ENCODE assay signal across 10 mouse cellular contexts in the genomic region with DNA sequence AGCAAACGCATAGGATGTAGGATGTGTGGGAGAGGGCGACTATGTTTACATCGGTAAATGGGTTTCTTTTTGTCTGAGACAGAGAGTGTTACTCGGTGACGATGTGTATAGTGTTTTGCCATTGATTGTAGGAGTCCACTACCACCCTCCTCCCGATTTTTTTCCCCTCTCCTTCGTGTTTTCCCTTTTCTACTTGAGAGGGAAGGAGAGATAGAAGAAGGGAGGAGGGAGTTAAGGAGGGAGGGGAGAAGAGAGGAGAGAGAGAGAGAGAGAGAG.
DNase-seq lines count a peak whose midpoint lies in the region; ATAC-seq and TF ChIP-seq lines count a peak whose summit lies in the region.
"Had no signal": no experiment of that assay in that cellular context is flagged by ENCODE, and none has a peak within 500 bp of the region (broad histone marks: within the 10 kb centered on the region; RNA-seq: fewer than 3 reads in every experiment).

No protein-coding gene starts in this region.

- under 1% methylated on average over 7 of the region's 7 CpGs for WGBS in heart, embryonic 12.5 days
- 0% methylated on average over 6 of the region's 7 CpGs for WGBS in forebrain, embryonic 16.5 days
- WGBS in midbrain, embryonic 10.5 days: under 1% methylated on average over 7 of the region's 7 CpGs

- H3K27ac ChIP-seq in heart, embryonic 12.5 days (ENCODE audit: poor library complexity, severe bottlenecking): no peak overlapping the region
- peak overlapping the region; percentile 98 for H3K27ac ChIP-seq in forebrain, embryonic 16.5 days (ENCODE audit: low read length)
- peak overlapping the region; percentile 68 for H3K27ac ChIP-seq in midbrain, embryonic 10.5 days (replicated peaks)

- DNase-seq in heart, adult 18-20 months: no peak
- DNase-seq in midbrain, embryonic 10.5 days (ENCODE audit: low spot score): no peak
- no peak for DNase-seq in adrenal gland, postnatal 4 days (ENCODE audit: low spot score in 2 of 2)
- no peak for DNase-seq in embryo, embryonic 9.5 days (ENCODE audit: extremely low spot score)
- no peak for DNase-seq in cerebellum, adult 8-10 months
- DNase-seq: lung, postnatal 14 days had no signal

- peaks cover 30% of the 10 kb centered on the region for H3K4me1 ChIP-seq in heart, embryonic 12.5 days (replicated peaks)
- peaks cover 33% of the 10 kb centered on the region for H3K4me1 ChIP-seq in E14TG2a.4 (replicated peaks; ENCODE audit: low read depth, low read length)
- peaks cover 20% of the 10 kb centered on the region for H3K4me1 ChIP-seq in forebrain, embryonic 16.5 days (replicated peaks; ENCODE audit: control insufficient read depth, insufficient read depth, low read length)
- peaks cover 45% of the 10 kb centered on the region for H3K4me1 ChIP-seq in midbrain, embryonic 10.5 days

- peak overlapping the region; percentile 36 for H3K4me3 ChIP-seq in heart, embryonic 12.5 days
- H3K4me3 ChIP-seq in E14TG2a.4 (replicated peaks; ENCODE audit: low read length): peak overlapping the region; percentile 41; the same call in 1 of the 2 replicates
- peak overlapping the region; percentile 77 for H3K4me3 ChIP-seq in forebrain, embryonic 16.5 days (replicated peaks; ENCODE audit: low read length)
- peak overlapping the region; percentile 51 for H3K4me3 ChIP-seq in midbrain, embryonic 10.5 days

- H3K9ac ChIP-seq in heart, embryonic 12.5 days: no peak overlapping the region
- peak overlapping the region; percentile 91 for H3K9ac ChIP-seq in forebrain, embryonic 16.5 days (replicated peaks; ENCODE audit: low read depth, low read length)

- H3K9me3 ChIP-seq in heart, embryonic 12.5 days (replicated peaks): no peaks in the 10 kb centered on the region
- no peaks in the 10 kb centered on the region for H3K9me3 ChIP-seq in E14TG2a.4 (ENCODE audit: low read length)
- H3K9me3 ChIP-seq in forebrain, embryonic 16.5 days (ENCODE audit: control insufficient read depth, low read length): no peaks in the 10 kb centered on the region
- no peaks in the 10 kb centered on the region for H3K9me3 ChIP-seq in midbrain, embryonic 10.5 days (replicated peaks)

- peaks cover 44% of the 10 kb centered on the region for H3K27me3 ChIP-seq in heart, embryonic 12.5 days (replicated peaks)
- H3K27me3 ChIP-seq in E14TG2a.4 (ENCODE audit: insufficient read depth, low read length): peaks cover 57% of the 10 kb centered on the region
- no peaks in the 10 kb centered on the region for H3K27me3 ChIP-seq in forebrain, embryonic 16.5 days (replicated peaks; ENCODE audit: control insufficient read depth, insufficient read depth, low read length)
- peaks cover 92% of the 10 kb centered on the region for H3K27me3 ChIP-seq in midbrain, embryonic 10.5 days (ENCODE audit: low read depth, poor library complexity, severe bottlenecking)

- H3K4me2 ChIP-seq in heart, embryonic 12.5 days: peak overlapping the region; percentile 71
- peak overlapping the region; percentile 95 for H3K4me2 ChIP-seq in forebrain, embryonic 16.5 days (ENCODE audit: low read length)

- no peaks in the 10 kb centered on the region for H3K36me3 ChIP-seq in heart, embryonic 12.5 days
- no peaks in the 10 kb centered on the region for H3K36me3 ChIP-seq in E14TG2a.4 (ENCODE audit: insufficient read depth, low read length)
- no peaks in the 10 kb centered on the region for H3K36me3 ChIP-seq in forebrain, embryonic 16.5 days (ENCODE audit: control insufficient read depth, insufficient read depth)
- no peaks in the 10 kb centered on the region for H3K36me3 ChIP-seq in midbrain, embryonic 10.5 days

- TF ChIP-seq CTCF in E14TG2a.4 (conservative IDR thresholded peaks at IDR 0.05; ENCODE audit: low read length): no peak

- ATAC-seq in heart, embryonic 12.5 days (ENCODE audit: insufficient number of reproducible peaks, low FRiP score): no peak
- peak; percentile 28 for ATAC-seq in forebrain, embryonic 16.5 days
- ATAC-seq: activated CD4-positive, CD25-positive, alpha-beta regulatory T cell, adult 4 months had no signal
